Mouse (Mus musculus): Measurements from ENCODE around the gene Edaradd.

- no peak for TF ChIP-seq CTCF (IDR thresholded peaks at IDR 0.05; ENCODE audit: low read depth, low read length)
- TF ChIP-seq POLR2A (IDR thresholded peaks at IDR 0.05; ENCODE audit: borderline replicate concordance, low read depth, low read length) = no peak
Observed at GRCm38 (mm10) chr13:12525678-12526077, 5.4 kb upstream of the Edaradd start.

Measured in bone marrow macrophage, adult 2 months (primary cell).